Mouse (Mus musculus) retina, postnatal 7 days (tissue): ENCODE data around the gene Slc39a11.

Experiments
- DNase-seq: peaks from one replicate; pipeline ENCODE4 v3.0.0-alpha.2; 2012; ENCODE audit warnings: low read depth, low spot score

Gene Slc39a11

DNA sequence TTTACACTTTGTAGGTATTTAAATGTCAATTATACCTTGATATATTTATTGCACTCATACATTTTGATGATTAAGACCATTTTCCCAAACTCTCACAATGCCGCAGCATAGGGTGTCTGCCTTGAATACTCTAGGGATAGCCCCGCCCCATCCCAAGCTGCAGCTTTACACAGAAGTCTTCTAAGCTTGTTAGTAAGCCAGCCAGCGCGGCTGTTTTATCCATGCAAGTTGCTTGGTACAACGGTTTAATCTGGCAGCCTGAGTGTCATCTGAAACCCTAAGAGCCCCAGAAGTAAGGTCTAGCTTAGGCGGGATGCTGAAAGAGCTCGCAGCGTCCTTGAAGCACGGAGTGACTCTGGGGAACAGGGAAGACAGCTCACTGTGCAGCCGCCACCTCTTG, 238.1 kb downstream of the Slc39a11 start:
- no peak for DNase-seq

DNA sequence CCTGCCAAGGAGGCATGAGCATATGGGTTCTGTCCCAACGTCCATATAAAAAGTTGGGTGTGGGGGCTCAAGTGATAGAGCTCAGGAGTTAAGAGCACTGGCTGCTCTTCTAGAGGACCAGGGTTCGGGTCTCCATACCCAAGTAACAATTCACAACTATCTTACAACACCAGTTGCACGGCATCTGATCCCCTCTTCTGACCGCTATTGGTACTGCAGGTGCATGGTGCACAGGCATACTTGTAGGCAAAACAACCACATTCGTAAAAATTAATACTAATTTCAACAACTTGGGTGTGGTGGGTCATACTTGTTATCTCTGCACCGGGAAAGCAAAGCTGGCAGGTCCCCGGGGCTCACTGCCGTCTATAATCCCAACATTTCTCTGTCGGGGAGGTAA, 240.8 kb downstream of the Slc39a11 start:
- DNase-seq, result no peak

DNA sequence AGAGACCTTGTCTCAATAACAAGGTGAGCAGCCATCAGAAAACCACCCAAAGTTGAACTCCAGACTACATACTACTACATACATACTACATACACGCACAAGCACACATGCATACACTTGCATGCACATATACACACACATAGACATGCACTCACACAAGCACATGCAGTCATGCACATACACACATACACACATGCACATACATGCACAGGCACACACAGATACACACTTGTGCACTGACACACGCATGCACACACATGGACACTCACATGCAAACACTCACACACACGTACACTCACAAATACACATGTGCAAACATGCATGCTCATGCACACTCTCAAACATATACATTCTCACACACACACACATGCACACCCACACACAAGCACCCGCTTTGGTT, 242.4 kb downstream of the Slc39a11 start:
- DNase-seq, result no peak

DNA sequence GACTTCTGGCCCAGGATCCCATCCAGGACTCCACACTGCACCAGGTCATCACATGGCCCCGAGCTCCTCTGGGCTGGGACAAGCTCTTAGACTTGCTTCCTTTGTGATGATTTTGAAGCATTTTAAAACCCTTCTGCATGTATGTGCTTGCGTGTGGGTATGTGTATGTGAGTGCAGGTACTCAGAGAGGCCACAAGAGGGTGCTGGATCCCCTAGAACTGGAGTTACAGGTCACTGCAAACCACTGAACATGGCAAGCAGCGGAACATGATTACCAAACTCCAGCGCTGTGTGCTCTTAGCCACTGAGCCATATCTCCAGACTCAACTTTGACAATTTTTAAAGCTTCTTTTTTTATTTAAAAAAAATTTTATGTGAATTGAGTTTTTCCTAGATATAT, 249.0 kb downstream of the Slc39a11 start:
- no peak for DNase-seq

DNA sequence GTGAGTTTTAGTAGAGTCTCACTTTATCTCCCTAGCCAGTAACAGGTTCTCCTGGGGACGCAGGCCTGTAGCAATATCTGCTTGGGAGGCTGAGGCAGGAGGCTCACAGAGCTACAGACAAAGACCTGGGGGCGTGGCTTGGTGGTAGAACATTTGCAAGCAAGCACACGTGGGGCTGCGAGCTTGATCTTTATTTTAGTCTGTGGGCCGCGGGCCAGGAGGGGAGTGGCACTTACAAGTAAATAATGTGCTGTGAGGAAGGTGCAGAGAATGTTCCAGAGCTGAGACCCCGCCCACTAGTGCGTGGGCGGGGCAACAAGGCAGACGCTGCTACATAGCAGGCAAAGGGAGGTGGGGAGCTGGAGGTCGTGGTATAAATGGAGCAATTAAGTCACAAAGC, 250.3 kb downstream of the Slc39a11 start:
- no peak for DNase-seq

DNA sequence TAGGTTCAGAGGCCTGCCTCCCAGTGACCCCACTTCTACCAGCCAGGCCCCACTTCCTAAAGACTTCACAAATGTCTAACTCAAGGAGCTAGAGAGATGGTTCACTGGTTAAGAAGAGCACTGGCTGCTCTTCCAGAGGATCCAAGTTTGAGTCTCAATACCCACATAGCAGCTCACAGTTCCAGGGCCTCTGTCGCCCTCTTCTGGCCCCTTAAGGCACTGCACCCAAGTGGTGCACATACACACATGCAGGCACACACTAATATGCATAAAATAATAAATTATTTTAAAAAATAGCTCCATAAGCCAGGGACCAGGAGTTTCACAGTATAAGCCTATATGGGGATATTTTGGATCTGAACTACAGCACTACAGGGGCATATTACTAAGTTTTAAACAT, 252.5 kb downstream of the Slc39a11 start:
- no peak for DNase-seq

DNA sequence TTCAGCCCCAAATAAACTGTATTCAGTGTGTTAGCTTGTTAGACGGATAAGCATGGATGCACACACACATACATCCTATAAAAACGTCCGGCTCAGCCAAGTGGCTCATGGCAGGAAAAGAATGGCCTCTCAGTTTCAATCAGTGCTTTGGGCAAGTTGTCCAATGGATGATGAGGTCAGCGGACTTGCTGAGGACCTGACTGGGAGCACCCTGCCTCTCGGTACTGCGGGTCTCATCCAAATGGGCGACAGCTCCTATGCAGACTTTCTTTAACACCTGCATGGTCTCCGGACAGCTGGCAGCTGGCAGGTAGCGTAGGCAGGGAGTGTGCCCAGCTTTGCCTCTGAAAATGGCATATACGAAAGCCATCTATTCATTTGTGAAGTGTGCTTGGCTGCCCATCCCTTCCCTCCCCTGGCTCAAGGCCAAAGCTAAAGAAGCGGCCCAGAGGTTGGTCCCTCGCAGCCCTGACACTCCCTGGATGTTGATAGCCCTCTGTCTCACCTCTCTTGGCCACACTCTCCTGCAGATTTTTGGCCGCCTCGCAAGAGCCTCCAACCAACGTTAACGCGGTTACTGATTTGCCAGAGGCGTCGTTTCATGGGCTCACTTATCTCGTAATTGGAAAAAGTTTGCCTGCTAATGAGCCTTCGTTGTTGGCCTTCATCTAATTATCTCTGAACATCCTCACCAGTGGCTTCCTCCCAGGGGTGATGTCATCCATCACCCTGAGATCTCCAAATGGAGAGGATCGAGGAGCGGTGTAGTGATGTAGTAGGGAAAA, 256.3 kb downstream of the Slc39a11 start:
- no peak for DNase-seq

DNA sequence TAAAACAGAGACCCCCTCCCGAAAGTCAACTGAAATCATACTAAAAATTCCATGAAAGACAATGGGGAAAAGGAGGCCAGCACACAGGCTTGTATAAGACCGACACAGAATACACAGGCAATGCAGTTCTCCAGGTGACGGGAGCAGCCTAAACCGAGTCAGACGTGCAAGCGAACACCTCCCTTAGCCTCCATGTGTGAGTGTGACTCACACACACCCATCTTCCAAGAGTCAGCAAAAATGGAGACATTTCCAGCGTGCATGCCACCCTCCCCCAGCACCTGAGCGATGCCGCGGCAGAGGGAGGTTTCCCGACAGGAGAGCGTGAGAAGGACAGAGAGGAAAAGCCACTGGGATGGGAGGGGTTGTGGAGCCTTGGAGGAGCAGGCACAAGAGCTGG, 258.2 kb downstream of the Slc39a11 start:
- no peak for DNase-seq

DNA sequence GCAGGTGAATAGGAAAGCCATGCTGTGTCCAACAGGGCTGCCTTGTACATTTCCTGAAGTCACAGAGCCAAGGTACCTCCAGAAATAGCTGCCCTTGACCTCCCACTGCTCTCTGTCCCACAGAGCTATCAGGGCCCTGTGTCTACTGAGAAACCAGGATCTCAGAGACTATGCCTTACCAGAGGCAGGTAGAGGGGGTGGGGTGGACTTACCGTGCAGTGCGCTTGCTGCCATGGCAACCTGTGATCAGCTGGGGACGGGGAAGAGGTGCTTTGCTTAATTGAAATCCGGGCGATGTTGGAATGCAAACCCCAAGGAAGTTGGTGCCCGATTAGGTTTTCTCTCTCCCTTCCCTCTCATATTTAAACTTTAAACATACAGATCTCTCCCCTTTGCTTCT, 260.2 kb downstream of the Slc39a11 start:
- DNase-seq, result no peak

DNA sequence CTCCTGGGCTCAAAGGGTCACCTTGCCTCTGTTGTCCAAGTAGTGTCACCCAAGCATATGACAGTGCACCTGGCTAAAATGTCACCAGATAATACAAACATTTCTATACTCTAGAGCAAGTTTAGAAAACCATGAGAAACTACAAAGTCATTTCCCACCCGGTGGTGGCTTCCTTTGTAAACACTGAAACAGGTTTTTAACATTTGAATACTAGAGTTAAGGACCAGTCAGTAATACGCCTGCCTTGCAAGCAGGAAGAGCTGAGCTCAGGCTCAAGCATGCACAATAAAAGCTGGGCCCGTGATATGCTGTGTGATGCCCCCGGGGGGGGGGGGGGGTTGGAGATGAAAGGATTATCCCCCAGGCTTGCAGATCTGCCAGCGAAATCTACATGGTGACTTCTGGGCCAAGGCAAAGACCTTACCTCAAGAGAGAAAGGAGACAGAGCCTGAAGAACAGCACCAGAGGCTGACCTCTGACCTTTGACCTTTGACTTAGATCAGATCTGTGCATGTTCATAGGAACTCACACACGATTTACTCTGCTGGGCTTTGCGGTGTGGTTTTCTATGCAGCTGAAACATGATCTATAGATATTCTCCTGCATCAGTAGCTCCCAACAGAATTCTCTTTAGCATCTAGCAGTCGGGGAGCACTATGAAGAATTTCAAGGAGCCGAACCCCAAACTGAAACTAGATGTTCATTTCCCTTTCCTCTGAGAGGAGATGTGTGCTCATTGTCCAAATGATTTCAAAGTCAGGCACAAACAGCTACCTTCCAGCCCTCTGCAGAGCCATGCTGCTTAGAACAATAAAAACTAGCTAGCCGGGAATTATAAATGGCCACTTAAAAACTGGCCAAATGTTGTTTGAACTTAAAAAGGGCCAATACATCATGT, 267.0 kb downstream of the Slc39a11 start:
- DNase-seq, result no peak

DNA sequence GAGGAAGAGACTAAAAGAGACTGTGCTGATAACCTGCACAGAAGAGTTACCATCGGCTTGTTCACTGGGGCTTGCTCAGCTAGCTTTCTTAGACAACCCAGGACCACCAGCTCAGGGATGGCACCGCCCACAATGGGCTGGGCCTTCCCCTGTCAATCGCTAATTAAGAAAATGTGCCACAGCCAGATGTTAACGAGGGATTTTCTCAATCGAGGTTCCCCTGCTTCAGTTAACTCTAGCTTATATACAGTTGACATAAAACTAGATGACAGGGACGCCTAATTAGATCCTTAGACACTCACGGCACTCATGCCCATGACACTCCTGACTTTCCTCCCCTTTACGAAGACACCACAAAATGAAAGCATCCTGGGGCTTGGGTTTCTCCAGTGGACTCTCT, 268.3 kb downstream of the Slc39a11 start:
- DNase-seq, result no peak

DNA sequence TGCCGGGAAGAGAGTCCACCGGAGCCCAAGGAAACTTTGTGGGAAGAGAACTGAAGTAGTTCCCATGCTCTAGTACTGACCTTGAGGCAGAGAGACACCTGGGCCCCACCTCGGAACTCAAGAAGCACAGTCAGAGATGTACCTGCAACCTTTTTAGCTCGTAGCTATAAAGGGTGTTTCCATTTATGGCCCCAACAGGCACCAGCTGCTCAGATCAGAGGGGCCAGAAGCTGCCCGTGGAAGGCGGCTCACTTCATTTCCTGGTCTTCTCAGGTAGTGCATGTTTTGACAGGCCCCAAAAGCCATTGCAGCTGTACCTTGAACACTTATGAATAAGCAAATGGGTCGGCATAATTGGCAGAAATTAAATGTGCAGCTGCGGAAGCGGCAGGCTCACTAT, 271.0 kb downstream of the Slc39a11 start:
- no peak for DNase-seq

DNA sequence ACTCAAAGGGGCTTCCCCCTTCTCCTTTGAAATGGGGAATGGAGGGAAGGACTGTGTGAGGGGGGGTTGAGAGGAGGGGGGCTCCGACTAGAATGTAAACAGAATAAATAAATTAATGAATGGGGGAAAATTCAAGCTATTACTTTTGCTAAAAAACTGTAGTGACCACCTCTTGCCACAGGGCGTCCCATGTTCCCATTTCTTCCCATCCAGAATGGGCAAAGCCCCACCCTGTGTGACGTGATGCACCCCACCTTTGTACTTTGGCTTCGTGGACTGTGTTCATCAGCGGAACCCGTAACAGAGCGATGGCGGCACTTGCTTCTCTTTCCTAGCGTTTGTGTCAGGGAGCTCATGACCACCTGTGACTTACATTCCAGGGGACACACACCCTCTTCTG, 273.8 kb downstream of the Slc39a11 start:
- no peak for DNase-seq

DNA sequence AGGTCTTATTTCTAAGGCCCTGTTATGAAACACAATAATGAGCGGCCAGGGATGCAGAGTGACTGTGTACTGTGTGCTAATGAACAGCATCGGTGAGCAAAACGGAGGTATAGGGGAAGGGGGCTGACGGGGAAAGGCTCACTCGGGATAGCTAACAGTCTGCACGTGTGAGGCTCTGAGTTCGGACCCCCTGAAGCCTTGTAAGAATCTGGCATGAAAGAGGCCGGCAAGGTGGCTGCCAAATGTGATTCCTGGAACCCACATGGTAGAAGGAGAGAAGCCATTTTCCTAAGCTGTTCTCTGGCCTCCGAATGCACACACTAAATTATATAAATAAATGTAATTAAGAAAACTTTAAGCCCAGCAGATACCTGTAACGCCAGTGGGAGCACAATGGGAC, 276.0 kb downstream of the Slc39a11 start:
- no peak for DNase-seq

DNA sequence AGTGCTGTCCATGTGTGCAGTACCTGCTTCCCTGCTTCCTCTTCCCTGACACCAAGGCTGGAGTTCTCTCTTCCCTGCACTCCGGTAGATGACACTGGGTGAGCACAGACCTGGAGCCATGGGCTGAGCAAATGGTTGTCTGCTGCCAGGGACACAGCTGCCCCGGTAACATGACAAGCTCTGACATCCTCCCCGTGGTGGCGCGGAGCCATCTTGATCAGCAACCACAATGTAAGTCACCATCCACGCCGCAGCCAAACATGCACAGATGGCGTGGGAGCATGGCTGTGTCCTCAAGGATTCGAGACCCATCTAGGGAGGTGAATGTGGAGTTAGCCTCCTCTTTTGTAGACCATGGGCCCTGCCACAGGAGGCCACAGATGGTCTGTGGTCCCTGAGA, 276.5 kb downstream of the Slc39a11 start:
- no peak for DNase-seq

DNA sequence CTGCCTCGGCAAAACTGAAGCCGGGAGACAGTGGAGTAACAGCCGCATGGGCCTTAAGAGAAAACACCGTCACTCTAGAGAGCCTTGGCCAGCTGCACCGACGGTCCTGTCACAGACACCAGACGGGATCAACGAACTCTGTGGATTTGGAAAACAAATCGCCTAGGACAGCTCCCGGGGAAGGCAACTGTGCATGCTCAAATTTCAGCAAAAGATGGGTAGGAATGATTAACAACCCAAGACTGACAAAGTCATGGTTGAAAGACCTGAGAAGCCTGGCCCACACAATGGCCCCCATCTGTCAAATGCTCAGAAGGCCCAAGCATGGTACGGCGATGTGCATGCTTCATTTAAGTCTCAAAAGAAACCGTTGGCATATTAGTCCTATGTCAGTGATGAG, 281.8 kb downstream of the Slc39a11 start:
- no peak for DNase-seq

DNA sequence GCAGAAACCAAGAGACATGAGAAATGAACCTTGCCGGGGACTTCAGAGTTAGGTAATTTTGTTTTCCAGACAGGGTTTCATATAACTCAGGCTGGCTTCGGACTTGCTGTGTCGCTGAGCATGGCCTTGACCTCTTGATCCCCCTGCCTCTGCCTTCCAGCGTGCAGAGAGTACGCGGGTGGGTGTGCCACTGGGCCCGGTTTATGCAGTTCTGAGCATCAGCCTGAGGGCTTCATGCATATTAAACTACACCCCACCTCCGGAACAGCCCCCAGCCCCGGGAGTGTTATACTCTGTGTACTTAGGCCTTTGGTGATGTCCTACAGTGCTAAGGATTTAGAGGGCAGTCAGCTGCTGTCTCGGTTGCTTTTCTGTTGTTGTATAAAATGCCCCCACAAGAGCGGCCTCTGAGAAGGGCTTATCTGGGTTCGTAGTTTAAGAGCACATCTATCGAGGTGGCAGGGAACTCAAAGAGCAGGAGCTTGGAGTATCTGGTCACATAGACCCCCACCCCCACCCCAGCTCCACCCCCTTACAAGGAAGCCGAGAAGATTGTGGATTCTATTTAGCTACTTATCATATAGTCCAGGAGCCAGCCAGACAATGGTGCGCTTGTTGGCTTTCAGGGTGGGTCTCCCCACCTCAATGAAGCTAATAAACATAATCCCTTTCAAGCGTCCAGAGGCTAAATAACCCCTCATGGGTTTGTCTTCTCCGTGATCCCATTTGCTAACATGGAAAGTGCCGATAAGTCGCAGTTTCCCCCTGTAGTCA, 283.4 kb downstream of the Slc39a11 start:
- DNase-seq, result no peak

DNA sequence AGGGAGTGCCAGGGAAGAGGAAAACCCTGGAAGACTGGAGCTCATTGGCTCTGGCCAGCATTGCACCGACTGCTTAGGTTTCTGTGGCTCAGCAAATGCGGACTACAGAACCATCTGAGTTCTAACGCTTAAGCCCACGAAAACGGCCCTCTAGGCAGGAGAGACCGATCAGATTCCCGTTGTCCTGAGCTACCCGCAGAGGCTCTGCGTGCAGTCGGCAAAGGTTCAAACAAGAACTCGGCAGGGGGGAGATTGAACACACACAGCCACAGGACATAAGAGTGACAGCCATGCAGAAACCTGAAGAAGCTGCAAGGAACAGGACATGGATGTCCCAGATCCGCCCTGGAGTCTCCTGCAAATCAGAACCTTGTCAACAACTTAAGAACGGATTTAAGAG, 286.1 kb downstream of the Slc39a11 start:
- DNase-seq, result no peak

DNA sequence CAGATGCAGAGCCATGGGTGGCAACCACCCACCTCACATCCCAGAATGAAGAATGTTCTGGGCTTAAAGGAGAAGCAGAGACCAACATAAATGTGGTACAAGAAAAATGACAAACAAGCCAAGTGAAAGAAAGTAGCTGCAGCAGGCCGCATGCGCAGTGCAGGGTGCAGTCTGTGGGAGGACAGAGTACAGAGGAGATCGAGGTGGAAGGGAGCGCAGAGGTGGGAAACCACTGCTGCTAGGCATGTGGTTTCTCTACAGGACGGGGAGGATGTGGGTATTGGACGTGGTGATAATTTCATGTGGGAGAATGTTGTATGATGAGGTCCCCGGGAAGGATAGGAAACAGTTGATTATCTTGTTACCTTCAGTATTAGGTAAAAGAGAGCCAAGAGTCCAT, 287.3 kb downstream of the Slc39a11 start:
- DNase-seq, result no peak

DNA sequence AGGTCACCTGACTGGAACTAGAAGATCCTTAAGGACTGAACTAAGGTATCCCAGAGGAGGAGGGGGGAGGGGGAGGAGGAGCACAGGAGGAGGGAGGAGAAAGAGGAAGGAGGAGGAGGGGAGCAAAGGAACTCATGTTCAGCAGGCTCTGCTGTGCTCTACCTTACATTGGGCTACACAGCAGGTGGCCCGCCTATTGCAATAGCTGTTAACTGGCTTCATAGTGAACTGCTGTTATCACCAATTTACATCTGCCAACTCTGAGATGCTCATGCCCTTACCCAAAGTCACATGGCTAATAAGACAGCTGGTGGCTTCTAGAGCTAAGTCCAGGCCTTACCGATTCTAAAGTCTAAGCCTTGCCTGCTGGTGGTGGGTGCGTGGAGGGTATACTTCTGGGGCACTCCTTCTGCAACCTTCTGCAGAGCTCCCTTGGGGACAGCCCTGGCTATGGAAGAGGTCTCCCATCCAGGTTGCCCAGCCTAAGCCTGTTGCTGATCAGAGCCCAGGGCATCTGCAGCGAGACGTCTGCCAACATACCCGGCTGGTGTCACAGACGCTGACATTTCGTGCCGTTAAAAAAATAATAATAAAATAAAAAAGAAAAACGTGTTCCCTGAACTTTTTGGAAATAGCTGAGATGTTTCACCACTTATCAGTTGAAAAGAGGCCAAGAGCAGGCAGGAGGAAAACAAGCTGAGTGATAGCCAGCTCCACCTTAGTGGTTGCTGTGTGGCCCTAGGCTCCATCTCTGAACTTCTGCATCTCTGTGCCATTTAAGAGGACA, 289.6 kb downstream of the Slc39a11 start:
- DNase-seq, result no peak

DNA sequence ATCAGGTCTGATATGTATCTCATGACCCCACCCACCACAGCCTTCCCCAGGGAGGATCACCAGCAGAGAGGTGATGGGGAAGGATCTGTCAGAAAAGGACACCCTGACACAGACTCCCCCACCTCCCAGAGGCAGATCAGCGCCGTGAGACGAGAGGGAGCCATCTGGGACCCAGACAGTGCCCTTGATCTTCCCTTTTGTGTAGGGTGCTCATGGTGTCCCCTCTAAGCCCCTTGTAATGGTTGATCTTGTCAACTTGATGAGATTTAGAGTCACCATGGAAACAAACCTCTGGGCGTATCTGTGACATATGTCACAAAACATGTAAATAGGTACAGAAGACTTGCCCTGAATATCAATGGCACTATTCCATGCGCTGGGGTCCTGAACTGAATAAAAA, 293.9 kb downstream of the Slc39a11 start:
- DNase-seq, result no peak
